Mouse (Mus musculus) liver, postnatal 0 days (tissue): ENCODE results near the gene Ppp1r12b.

Experiments
- CTCF ChIP-seq: sonication (generic); IDR thresholded peaks from 2 replicates; pipeline ENCODE4 v1.5.1; 2016; ENCODE audit warnings: antibody characterized with exemption, low read depth
- EP300 ChIP-seq: IDR thresholded peaks from 2 replicates; pipeline ENCODE4 v1.6.1; 2016; ENCODE audit warnings: antibody characterized with exemption, low read depth, mild to moderate bottlenecking

GRCm38 (mm10) chr1:134998231-134998630, 42.5 kb upstream of the Ppp1r12b start:
- TF ChIP-seq CTCF: no peak
- TF ChIP-seq EP300: no peak
